Mouse (Mus musculus) kidney, adult 2 months (tissue): ENCODE measurements around the gene B3gnt7. TPM values are rescaled to one million over a fixed set of nuclear protein-coding genes. Genes with fewer than 3 reads are reported as not detected.
A peak's percentile ranks its signal among the peaks of the same experiment; 100 is the strongest.

Source experiments
- DNase-seq: peaks from one replicate; pipeline ENCODE4 v3.0.0; 2021
- H3K27ac ChIP-seq: fragments of 200-500 bp; 2 replicates; pipeline ENCODE4 v1.5.1; 2012; ENCODE audit warnings: low read depth, low read length, control low read depth, inconsistent platforms; ENCODE audit not compliant: insufficient read depth
- H3K27me3 ChIP-seq: fragments of 200-500 bp; replicated peaks from 2 replicates; pipeline ENCODE4 v1.6.1; 2012; ENCODE audit warnings: mild to moderate bottlenecking, moderate library complexity, low read length, inconsistent platforms; ENCODE audit not compliant: control insufficient read depth, insufficient read depth
- H3K36me3 ChIP-seq: fragments of 200-500 bp; 2 replicates; pipeline ENCODE4 v1.6.1; 2012; ENCODE audit warnings: mild to moderate bottlenecking, moderate library complexity, low read length, inconsistent platforms; ENCODE audit not compliant: control insufficient read depth, insufficient read depth
- H3K4me1 ChIP-seq: fragments of 200-500 bp; 2 replicates; pipeline ENCODE4 v1.6.1; 2011; ENCODE audit warnings: low read length; ENCODE audit not compliant: control insufficient read depth, insufficient read depth
- H3K4me3 ChIP-seq: fragments of 200-500 bp; 2 replicates; pipeline ENCODE4 v1.5.1; 2011; ENCODE audit warnings: mild to moderate bottlenecking, low read depth, low read length, control low read depth; ENCODE audit not compliant: insufficient read depth
- CTCF ChIP-seq: fragments of 200-500 bp; conservative IDR thresholded peaks from 2 replicates; pipeline ENCODE4 v1.5.1; 2011; ENCODE audit warnings: low read depth, mild to moderate bottlenecking, control low read depth, low read length, moderate library complexity, mixed read lengths; ENCODE audit not compliant: insufficient read depth, insufficient read length
- POLR2A ChIP-seq: fragments of 200-500 bp; IDR thresholded peaks from one replicate; pipeline ENCODE4 v1.6.1; 2011; ENCODE audit warnings: low read depth, low read length, control low read depth
- WGBS: fragments of 180-500 bp; shearing (Covaris S2); methylation state at CpG from one replicate; pipeline ENCODE4 v1.1.7; 2018; 5-methylcytosine and 5-hydroxymethylcytosine counted together
- polyA plus RNA-seq: library from polyadenylated mRNA; depleted of rRNA; stranded (reverse); fragments of >200 nt; gene quantifications from 2 replicates; pipeline ENCODE4 v1.2.3, GENCODE M21; 2012; rRNA removed

The B3gnt7 gene
- 9.6 and 10.8 TPM in 2 replicates for polyA plus RNA-seq

- WGBS = 71% methylated on average over 6 of the region's 6 CpGs
- Histone ChIP-seq H3K36me3 (no peaks in the 10 kb centered on the region), H3K27ac (no peak within 1 kb of the TSS), H3K4me3 (peak within 1 kb of the TSS; percentile 47), H3K27me3 (no peaks in the 10 kb centered on the region), H3K4me1 (peaks cover 15% of the 10 kb centered on the region)
- no peak for DNase-seq
- TF ChIP-seq CTCF (no peak), POLR2A (no peak)
Observed at GRCm38 (mm10) chr1:86302532-86302931, at the start of gene B3gnt7. TSS of gene B3gnt7 (plus strand) at chr1:86302832.

GRCm38 (mm10) chr1:86253410-86253809 lies 49.2 kb upstream of the B3gnt7 start:
- no peak overlapping the region for H3K4me3 ChIP-seq
- DNase-seq = no peak
- TF ChIP-seq POLR2A = no peak
- no peak for TF ChIP-seq CTCF
- no peak overlapping the region for H3K27ac ChIP-seq
- no peaks in the 10 kb centered on the region for H3K27me3 ChIP-seq
- 79% methylated on average over 8 of the region's 8 CpGs for WGBS
- H3K4me1 ChIP-seq = no peaks in the 10 kb centered on the region
- no peaks in the 10 kb centered on the region for H3K36me3 ChIP-seq

GRCm38 (mm10) chr1:86256311-86256710 lies 46.3 kb upstream of the B3gnt7 start:
- DNase-seq = no peak
- H3K4me3 ChIP-seq = no peak overlapping the region
- H3K36me3 ChIP-seq = no peaks in the 10 kb centered on the region
- no peaks in the 10 kb centered on the region for H3K27me3 ChIP-seq
- no peak overlapping the region for H3K27ac ChIP-seq
- WGBS = 69% methylated on average over 4 of the region's 4 CpGs
- H3K4me1 ChIP-seq = no peaks in the 10 kb centered on the region
- TF ChIP-seq POLR2A (no peak), CTCF (no peak)

GRCm38 (mm10) chr1:86257228-86257627 lies 45.4 kb upstream of the B3gnt7 start:
- 90% methylated on average over 8 of the region's 8 CpGs for WGBS
- TF ChIP-seq CTCF (no peak), POLR2A (no peak)

GRCm38 (mm10) chr1:86258171-86258824 lies 44.3 kb upstream of the B3gnt7 start:
- Histone ChIP-seq H3K36me3 (no peaks in the 10 kb centered on the region), H3K4me1 (no peaks in the 10 kb centered on the region), H3K27me3 (no peaks in the 10 kb centered on the region), H3K4me3 (no peak overlapping the region), H3K27ac (no peak overlapping the region)
- no peak for DNase-seq
- WGBS = 63% methylated on average over 7 of the region's 7 CpGs
- TF ChIP-seq CTCF = no peak
- TF ChIP-seq POLR2A = no peak

More at GRCm38 (mm10) chr1:86257228-86257627, 45.4 kb upstream of the B3gnt7 start:
- no peak for DNase-seq
- Histone ChIP-seq H3K27me3 (no peaks in the 10 kb centered on the region), H3K4me1 (no peaks in the 10 kb centered on the region), H3K4me3 (no peak overlapping the region), H3K27ac (no peak overlapping the region), H3K36me3 (no peaks in the 10 kb centered on the region)

GRCm38 (mm10) chr1:86263564-86264339 lies 38.9 kb upstream of the B3gnt7 start:
- TF ChIP-seq POLR2A (no peak), CTCF (no peak)
- 70% methylated on average over 7 of the region's 7 CpGs for WGBS
- Histone ChIP-seq H3K27me3 (no peaks in the 10 kb centered on the region), H3K4me3 (no peak overlapping the region), H3K4me1 (no peaks in the 10 kb centered on the region), H3K36me3 (no peaks in the 10 kb centered on the region), H3K27ac (no peak overlapping the region)
- no peak for DNase-seq

GRCm38 (mm10) chr1:86265060-86265459 lies 37.6 kb upstream of the B3gnt7 start:
- 55% methylated on average over 3 of the region's 3 CpGs for WGBS
- Histone ChIP-seq H3K27me3 (no peaks in the 10 kb centered on the region), H3K4me1 (no peaks in the 10 kb centered on the region), H3K27ac (no peak overlapping the region), H3K4me3 (no peak overlapping the region), H3K36me3 (no peaks in the 10 kb centered on the region)
- TF ChIP-seq POLR2A (no peak), CTCF (no peak)
- no peak for DNase-seq
